Mouse (Mus musculus) heart, embryonic 14.5 days (tissue): ENCODE results near the gene Vmn2r18. TPM values are rescaled to one million over a fixed set of nuclear protein-coding genes. Genes with fewer than 3 reads are reported as not detected.

Source experiments
- polyA plus RNA-seq: library from polyadenylated mRNA; unstranded; fragments of >200 nt; fragmentation: Nextera tagmentation; extraction: Ambion mirVana; gene quantifications from 2 replicates; pipeline ENCODE4 v1.2.1, GENCODE M21; 2014

Vmn2r18 gene
- polyA plus RNA-seq, 1 experiment from 2014 or later = not detected

Other genes with a start within 250 kb of the Vmn2r18 start
- 0.74 TPM in 1 of 2 replicates, not detected in the other for gene Gm42906, start 177.9 kb downstream of the Vmn2r18 start, polyA plus RNA-seq
- 49.3 and 49.6 TPM in 2 replicates for gene Rfc3, start 45.2 kb upstream of the Vmn2r18 start, polyA plus RNA-seq